Mouse (Mus musculus) T-helper 2 cell (primary cell): ENCODE results near the gene Snupn.
"Not testable (repeated sequence)": the region's sequence is repeated elsewhere in the genome, so short reads cannot be mapped to it uniquely, and the experiment has no call there.

Source experiments
- in situ Hi-C: fragments of 300-600 bp; cut with MboI, MseI; formaldehyde crosslinking; loops from one replicate; pipeline ENCODE4 v1.15.1; 2025; ENCODE audit warnings: high pct_unique_total_duplicates

The Snupn gene

GRCm38 (mm10) chr9:56950414-56951400 is at the start of gene Snupn:
Gene Snupn (plus strand): TSS chr9:56950878.
- in situ Hi-C loops, result no loop called here

DNA sequence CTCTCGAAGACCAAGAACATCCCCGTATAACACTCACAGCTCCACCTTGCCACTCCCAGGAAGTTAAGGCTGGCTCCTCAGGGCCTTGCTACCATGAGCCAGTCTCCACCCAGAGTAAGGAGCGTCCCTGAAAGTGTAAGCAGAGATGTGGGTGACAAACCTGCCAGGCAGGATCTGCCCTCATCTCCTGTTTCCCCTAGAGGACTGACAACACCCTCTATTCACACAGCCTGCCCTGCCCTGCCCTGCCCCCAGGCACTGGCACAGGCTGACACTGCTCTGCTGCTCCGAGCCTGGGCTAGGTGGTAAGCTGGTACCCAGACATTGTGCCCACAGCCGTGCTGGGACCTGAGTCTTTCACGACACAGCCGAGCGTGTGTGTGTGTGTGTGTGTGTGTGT is 49.5 kb upstream of the Snupn start:
- in situ Hi-C loops, result no loop called here

- in situ Hi-C loops, result no loop called here
Observed at GRCm38 (mm10) chr9:56903662-56904061, 47.0 kb upstream of the Snupn start.

DNA sequence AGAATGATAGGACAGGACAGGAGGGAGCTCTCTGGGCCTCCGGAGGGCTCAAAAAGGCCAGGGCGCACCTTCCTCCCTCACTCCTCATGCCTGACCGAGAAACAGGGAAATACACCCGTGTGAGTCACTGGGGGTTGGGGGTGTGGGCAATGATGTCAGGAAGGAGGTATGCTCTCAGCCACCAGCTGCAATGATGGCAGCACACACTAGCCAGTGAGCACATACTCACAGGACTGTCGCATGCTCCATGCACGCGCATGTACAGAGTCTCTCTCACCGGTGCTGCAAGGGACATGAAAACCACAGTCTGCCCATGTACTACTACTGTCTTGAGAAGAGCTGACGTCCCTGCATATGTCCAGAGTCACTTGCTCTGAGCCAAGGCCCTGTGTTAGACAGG is 43.1 kb upstream of the Snupn start:
- in situ Hi-C loops, result no loop called here

DNA sequence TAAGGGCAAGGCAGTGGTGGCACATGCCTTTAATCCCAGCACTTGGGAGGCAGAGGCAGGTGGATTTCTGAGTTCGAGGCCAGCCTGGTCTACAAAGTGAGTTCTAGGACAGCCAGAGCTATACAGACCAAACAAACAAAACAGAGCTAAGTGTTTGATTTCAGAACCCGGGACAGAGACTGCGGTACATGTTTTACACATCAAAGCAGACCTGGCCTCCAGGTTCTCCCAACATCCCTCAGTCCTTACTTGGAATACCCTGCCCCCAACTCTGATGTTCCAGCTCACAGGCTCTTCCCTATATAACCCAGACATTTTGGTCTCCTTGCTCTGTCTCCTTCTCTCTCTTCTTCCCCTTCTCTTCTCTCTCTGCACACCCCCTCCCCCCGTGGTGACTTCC is 40.7 kb upstream of the Snupn start:
- in situ Hi-C loops, result not testable (repeated sequence)

- in situ Hi-C loops, result no loop called here
Observed at GRCm38 (mm10) chr9:56911017-56911416, 39.7 kb upstream of the Snupn start.

GRCm38 (mm10) chr9:56913991-56914390 is 36.7 kb upstream of the Snupn start:
- in situ Hi-C loops, result no loop called here

- in situ Hi-C loops, result no loop called here
Observed at GRCm38 (mm10) chr9:56915116-56915515, 35.6 kb upstream of the Snupn start.

DNA sequence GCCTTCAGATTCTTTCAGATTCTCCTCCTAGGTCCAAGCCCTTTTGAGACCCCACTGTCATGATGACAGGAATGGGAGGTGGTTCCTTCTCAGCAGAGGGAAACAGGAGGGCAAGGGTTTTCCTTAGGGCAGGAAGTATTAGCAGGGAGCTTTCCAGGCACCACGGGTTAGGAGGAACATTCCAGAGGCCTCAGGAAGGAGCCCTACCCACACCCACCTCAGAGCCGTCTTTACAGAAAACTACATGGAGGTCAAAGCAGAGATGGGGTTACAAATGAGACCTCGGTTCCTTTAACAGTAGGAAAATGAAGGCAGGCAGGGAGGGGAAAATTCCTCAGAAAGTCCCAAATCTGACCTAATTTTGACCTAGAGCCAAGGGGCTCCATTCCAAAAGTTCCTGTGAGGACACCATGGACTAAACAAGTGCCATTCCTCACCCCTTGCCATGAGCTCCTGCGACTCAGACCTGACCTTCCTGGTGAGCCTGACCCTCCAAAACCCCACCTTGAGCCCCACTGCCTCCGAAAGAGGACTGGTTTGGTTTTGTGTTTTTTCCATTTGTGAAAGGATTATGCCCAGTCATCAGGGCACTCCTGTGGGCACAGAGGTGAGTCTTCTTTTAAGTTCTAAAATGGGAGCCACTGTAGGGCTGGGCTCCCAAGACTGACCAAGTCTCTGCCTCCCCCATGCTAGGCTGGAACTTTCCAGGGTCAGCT is 34.8 kb upstream of the Snupn start:
- in situ Hi-C loops, result no loop called here

DNA sequence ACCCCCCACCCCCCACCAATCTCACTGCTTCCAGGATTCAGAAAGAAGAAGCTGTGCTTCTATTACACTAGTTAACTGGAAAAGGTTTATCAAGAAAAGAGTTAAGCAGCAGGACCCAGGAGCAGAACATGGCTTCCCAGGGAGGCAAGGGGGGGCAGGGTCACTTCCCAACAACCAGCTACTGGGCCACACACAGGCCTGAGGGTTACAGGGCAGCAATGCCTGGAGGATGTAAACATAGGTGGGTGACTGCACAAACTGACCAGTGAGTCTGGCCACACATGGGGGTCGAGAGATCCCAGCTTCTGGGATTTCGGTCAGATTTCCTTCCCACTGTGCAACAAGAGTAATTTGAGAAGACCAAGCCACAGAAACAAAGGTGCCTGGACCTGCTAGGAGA is 33.5 kb upstream of the Snupn start:
- in situ Hi-C loops, result no loop called here

DNA sequence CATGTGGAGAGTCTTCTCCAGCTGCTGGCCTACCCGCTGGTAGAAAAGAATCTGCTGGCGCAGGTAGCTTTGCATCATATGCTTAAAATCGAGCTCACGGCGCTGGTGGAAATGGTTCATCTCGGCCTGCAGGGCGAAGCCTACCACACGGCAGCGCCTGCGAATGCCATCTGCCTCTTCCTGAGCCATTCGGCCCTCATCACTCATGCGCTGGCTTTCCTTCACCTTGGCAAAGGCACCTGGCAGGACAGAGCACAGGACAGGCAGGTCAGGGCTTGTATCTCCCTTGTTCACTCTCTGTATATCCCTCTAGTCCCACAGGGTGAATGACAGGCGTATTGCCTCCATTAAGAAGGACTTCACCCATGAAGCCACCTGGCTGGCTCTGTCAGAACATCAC is 32.2 kb upstream of the Snupn start:
- in situ Hi-C loops, result no loop called here

GRCm38 (mm10) chr9:56922746-56923145 is 27.9 kb upstream of the Snupn start:
- in situ Hi-C loops, result no loop called here

GRCm38 (mm10) chr9:56923841-56924650 is 26.6 kb upstream of the Snupn start:
- in situ Hi-C loops, result no loop called here

DNA sequence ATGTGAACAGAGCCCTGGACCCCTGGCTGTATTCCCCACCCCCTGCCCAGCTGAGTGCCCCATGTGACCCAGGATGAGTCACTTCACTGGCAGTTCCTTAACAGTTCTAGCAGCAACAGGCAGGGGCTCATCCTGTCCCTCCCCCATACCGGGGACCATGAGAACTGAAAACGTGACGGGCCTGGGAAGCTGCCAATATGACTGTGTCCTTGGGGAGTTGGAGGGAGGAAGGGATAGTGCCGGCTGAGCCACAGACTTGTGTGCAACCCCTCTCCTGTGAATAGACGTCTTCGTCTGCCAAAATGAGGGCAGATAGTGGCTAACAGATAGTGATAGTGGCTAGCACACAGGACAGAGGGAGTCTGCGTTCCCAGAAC is 26.0 kb upstream of the Snupn start:
- in situ Hi-C loops, result loop anchor here (5.0 kb wide), 1 partner anchor 213 kb away; no protein-coding TSS in a partner anchor

DNA sequence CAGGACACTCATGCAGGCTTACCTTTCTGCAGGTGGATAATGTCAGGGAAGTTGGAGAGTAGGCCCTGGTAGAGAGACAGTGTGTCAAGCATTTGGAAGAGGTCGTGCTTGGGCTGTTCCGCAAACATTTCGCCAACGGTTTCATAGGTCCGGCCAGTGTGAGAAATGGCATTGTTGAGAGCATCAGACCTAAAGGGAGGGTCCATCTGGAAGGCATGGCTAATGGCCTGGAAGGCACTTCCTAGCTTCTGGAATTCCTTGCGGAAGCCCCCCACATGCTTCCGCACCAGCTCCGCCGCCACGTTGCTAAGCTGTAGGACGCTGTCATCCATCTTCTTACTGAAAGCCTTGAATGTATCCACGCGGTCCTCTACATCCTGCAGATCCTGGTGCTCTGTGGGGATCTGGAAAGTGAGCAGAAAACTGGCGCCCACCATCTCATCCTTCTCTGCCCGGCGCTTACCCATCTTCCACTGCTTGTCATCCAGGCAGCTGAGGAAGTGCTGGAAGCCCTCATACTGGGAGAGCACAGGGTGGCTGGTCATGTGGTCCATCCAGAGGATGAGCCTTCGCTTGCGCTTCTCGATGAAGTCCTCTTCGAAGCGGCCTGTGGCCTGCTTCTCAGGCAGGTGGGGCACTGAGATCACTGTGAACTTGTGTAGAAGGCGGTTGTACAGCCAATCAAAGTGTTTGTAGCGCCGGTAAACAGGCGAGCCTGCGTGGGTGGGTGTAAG is 25.2 kb upstream of the Snupn start:
- in situ Hi-C loops, result loop anchor here (5.0 kb wide), 1 partner anchor 212 kb away; no protein-coding TSS in a partner anchor

DNA sequence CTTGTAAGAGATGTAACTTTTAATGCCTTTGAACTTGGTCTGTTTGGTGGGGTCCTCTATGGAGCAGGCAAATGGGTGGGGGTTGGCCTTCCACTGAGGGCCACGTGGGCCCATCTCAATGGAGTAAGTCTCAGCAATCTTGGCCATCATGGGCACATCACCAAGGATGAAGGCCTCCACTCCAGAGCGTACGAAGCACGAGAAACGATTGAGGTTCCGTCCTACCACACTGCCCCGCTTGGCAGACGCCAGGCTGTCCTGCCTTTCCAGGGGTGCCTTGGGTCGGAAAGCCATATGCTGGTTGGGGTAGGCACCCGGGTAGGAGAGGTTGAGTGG is 24.7 kb upstream of the Snupn start:
- in situ Hi-C loops, result loop anchor here (5.0 kb wide), 1 partner anchor 211 kb away; no protein-coding TSS in a partner anchor

- in situ Hi-C loops, result loop anchor here (5.0 kb wide), 1 partner anchor 211 kb away; no protein-coding TSS in a partner anchor
Observed at GRCm38 (mm10) chr9:56926387-56926786, 24.3 kb upstream of the Snupn start.

GRCm38 (mm10) chr9:56927191-56928012 is 23.3 kb upstream of the Snupn start:
- in situ Hi-C loops, result loop anchor here (5.0 kb wide), 1 partner anchor 210 kb away; no protein-coding TSS in a partner anchor

- in situ Hi-C loops, result loop anchor here (5.0 kb wide), 1 partner anchor 209 kb away; no protein-coding TSS in a partner anchor
Observed at GRCm38 (mm10) chr9:56928041-56928811, 22.5 kb upstream of the Snupn start, which contains the start of gene Snx33. Gene Snx33 (minus strand): TSS chr9:56928371.
